Mouse (Mus musculus) lung, postnatal 25 days (tissue): ENCODE data around the gene Wdr25.
A peak's percentile ranks its signal among the peaks of the same experiment; 100 is the strongest.

Experiments used
- DNase-seq: peaks from one replicate; pipeline ENCODE4 v3.0.0; 2022; ENCODE audit warnings: low spot score

Wdr25 gene

DNA sequence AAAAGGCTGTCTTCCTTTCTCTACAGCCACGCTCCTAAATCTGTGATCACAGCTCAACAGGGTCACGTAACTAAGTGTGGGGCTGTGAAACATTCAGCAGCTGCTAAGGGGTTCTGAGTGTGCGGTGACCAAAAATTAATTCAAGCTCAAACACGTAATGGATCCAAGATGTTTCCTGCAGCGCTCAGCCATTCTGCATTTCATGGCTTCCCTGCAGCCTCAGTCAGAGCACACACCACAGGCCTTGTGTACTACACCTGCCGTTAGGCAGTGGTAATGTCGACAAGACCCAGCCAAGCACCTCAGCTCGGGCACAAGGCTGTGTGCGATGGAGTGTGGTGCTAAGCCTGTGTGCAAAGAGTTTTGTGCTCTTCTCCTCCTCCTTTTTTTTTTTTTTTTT lies 94.0 kb downstream of the Wdr25 start:
- no peak for DNase-seq

DNA sequence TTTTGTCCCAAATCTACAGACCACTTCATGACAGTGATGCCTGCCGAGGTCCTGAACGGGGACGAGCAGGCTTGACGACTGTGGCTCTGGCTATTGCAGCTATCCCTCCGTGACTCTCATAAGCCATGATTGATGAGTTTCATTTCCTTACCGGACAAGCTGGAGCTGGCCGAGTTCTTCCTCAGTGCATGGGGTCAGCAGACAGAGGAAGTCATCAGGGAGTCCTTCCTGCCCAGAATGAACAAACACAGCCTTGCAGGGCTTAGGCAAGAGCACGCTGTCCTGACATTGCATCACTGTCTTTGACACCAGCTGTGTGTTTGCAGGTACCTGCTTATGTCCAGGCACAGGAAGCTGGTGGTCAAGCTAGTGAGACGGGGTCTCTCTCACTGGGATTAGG lies 97.0 kb downstream of the Wdr25 start:
- DNase-seq: peak; percentile 9

- DNase-seq: no peak
Measured at GRCm38 (mm10) chr12:108993046-108993445, 99.6 kb downstream of the Wdr25 start.

DNA sequence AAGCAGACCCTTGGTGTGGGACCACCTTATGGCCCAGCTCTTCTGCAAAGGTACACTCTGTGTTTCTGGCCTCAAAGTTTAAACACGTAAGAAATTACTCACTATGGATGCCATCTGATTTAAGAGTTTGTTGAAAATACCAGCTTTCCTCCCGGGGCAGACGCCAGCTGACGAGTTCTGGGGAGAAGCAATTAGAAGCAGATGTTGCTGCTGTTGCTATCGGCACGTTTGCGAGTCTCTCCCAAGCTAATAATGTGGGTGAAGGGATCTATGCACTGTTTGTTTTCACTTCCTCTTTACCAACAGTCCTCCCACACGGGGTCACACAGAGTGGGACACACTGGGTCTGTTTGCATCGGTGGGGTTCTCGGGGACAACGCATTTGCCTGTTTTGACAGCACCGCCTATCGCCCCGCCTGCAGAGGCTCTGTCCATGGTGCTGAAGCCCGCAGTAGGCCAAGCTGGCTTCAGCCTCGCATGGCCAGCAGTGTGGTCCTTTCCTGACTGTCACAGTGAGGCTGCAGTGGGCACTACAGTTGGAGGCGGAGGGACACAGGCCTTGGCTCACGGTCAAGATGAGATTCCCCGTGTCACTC lies 101.1 kb downstream of the Wdr25 start:
- peak; percentile 60 for DNase-seq

DNA sequence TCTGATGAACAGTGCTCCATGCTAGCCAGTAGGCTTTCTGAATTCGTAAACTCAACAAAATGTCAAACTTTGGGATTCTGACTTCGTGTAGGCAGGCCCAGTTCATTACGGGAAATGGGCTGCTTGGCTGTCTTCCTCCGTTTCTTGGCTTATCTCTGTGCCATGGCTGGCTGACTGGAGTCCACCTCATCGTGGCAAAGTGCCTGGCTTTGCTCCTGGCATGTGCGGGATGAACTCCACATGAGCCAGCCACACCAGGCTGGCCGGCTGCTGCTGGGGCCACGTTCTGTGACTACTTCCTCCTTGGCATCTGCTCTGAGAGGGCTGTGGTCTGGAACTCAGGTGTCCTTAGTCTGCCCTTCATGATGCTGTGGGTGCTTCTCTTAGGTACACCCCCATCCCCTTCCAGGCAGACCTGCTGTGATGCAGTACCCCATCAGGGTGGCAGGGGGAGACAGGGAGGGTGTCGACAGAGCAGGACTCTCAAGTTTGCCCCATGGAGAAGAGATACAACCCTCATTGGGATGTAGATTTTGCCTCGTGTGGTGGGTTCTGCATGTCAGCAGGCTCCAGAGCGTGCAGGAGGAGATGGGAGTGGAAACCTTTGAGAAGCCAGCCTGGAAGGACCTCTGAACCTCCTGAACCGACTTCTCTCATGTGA lies 102.7 kb downstream of the Wdr25 start:
- no peak for DNase-seq

DNA sequence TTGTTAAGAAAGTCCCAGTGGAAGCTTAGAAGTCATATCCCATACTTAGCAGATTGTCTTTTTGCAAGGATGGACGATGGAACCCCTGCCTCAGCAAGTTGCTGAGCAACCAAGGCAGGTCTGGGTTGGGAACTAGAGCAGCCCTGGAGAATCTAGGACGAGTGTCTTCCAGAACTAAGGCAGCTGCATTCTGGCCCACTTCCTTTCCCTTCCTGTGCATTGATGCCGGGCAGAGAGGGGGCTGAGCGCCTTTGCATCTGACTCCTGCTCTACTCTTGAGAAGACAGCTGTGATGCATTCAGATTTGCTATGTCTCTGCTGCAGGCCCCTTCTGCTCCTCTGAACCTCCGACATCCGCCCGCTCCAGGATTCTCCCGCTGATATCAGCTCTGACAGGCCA lies 103.8 kb downstream of the Wdr25 start:
- DNase-seq: no peak

DNA sequence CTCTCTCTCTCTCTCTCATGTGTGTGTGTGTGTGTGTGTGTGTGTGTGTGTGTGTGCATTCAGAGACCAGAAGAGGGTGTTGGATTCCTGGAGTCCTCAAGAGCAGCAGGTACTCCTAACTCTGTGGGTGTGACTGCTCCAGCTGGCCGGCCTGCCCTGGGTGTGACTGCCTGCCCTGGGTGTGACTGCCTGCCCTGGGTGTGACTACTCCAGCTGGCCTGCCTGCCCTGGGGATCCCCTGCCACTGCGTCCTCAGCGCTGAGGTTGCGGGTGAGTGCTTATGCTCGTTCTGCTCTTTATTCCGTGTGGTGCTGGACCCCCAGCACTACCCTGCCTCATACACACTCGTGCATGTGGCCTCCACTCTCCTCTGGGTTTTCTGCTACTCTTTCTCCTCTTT lies 109.5 kb downstream of the Wdr25 start:
- DNase-seq: no peak

DNA sequence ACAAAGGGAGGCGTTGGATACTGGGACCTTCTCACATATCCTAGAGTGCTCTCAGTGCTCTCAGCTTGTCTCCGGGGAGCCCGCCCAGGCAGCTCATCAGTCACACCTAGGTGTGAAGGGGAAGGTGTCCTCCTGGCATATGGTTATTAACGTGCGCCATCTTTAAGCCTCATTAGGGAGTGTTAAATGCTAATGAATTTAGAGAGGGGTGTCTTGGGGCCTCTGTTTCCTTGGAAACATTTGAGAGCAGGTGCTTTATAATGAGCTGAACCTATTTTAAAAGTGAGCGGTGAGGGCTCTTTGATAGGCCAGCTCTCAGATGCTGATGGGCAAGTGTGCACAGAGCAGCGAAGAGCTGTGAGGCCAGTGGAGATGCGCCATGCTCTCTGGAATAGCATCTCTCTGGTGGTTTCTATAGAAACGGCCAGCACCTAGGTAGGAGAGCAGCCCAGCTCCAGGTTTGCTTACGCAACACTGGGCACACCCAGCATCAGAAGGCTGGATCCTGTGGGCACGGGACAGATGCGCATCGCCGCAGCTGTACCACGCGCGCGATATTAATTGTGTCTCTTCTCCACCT lies 116.7 kb downstream of the Wdr25 start:
- DNase-seq: no peak

DNA sequence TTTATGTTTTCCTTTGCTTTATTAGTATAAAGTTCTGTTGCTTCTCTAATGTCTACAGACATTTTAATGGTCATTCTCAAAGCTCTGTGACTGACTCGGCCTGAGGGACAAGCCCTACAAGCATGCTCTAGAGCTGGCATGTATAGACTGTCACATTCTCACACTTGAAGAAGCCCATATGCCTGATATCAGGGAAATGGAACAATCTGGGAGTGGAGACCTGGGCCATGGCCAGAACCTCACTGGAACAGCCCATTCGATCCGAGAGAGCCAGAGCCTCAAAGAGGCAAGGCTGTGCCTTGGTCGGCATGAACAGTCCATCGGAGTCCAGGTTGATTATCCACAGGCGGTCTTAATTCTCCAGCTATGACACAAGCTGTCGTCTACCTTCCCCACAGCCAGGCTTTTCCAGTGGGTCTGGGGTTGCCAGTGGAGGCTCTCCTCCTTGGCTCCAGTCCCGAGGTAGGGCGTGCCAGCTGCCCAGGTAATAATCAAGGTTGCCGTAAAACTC lies 128.8 kb downstream of the Wdr25 start:
- no peak for DNase-seq

GRCm38 (mm10) chr12:109022966-109023365 lies 129.5 kb downstream of the Wdr25 start:
- no peak for DNase-seq

GRCm38 (mm10) chr12:109023780-109024179 lies 130.3 kb downstream of the Wdr25 start:
- no peak for DNase-seq

DNA sequence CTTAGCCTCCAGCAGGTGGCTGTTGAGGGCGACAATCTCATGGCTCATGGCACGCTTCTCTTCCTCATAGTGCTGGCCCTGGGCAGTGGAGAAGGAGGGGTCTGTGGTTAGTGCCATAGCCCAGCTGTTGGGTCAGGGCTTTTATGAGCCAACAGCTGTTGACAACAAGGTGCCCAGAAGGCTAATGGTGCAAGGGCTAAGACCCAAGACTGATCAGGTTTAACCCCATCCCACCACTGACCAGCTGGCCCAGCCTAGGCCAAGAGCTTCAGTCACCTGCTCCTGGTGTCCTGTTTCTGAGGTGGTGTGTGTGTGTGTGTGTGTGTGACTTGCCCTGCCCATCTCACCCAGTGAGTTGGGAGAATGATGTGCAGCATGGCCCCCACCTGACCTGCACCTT lies 143.6 kb downstream of the Wdr25 start:
- no peak for DNase-seq

DNA sequence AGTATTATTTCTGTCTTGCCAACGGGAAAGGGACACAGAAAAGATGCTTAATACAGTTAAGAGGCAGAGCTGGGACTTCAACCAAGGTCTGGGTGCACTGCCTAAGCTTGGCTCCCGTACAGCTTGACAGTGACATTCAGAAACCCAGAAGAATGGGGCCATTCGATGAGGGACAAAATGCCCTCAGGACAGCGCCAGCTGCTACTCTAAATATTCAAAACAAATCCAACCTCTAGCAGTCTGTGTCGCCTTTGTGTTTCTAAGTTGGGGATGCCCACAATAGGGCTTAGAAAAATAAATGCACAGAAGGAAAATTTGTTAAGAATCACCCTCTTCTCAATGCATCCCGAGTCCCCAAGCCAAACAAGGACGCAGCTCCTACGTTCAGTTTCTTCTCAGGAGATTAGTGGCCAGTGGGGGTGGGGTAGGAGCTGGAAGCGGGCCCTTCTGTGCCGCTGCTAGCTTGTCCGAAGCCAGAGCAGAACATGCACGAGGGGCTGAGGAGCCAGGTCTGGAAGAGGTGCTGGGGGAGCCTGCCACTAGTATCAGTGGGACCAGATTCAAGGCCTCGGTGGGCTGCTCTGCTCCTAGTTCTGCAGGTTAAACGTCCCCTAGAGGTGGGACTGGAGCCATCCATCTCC lies 144.9 kb downstream of the Wdr25 start:
- DNase-seq: no peak

GRCm38 (mm10) chr12:109039311-109039710 lies 145.9 kb downstream of the Wdr25 start:
- no peak for DNase-seq

- no peak for DNase-seq
Measured at GRCm38 (mm10) chr12:109044497-109044896, 151.1 kb downstream of the Wdr25 start.

GRCm38 (mm10) chr12:109045581-109045980 lies 152.2 kb downstream of the Wdr25 start:
- DNase-seq: no peak

DNA sequence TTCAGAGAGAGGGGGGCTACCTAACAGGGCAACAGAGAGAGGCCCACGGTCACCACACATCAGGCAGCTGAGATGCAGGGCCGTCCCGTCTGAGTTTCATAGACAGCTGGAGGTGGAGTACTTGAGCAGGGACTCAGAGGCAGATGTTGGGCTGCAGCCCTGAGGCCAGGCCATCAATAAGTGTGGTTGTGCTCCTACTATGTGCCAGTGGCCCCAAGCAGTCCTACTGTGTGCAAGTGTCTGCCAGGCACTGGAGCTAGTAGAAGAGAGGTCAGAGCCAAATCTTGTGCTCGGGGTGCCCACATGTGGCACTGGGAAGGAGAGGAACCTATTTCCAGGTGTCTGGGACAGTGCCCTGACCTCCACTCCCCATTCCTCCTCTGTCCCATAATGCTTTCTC lies 156.5 kb downstream of the Wdr25 start:
- no peak for DNase-seq

DNA sequence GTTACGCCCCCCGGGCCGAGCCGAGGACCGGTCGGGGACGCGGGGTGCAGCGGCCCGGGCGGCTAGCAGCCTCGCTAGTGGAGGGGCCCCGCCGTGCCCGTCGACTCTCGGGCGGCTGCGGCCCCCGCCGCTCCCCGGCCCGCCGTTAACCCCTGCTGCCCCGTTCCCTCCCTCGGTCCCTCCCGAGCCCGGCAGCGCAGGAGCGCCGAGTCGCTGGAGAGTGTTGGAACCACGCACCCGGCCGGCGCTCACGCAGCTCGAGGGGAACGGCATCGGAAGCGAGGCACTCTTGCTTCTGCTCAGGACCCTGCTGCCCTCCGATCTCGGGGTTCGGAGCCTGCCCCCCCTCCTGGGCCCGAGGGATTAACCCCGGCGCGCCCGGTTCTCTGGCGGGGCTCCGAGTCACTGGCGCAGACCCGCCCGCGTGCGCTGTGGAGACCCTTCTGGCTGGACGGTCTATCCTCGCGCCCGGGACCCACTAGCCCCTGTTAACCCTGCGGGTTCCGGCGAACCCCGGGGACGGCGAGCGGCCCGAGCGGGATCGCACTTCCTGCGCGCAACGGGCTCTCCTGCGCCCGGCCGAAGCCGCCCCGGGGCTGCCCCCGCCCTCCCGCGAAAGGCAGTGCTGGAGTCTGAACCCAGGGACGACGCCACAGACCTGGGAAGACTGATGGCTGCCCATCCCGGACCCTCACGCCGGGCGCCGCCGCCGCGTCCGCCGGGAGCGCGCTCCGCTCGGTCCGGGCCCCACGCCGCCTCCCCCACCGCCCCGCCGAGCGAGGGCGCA lies 159.8 kb downstream of the Wdr25 start:
- no peak for DNase-seq

DNA sequence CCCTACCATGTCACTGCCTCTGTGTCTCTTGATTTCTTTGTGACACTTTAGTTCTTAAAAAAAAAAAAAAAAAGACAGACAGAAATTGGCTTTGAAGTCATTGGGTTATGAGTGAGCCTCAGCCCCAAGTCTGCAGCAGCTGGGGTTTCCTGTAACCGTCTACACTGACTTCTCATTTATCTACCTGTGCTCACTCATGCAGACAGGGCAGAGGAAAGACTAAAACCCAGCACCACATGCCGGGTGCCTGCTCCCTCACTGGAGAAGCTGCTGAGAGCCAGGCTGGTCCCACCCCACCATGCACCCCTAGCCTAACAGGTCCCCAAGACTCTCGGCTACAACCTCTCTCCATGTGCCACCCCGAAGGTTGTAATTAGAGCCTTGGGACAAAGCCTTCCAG lies 164.3 kb downstream of the Wdr25 start:
- DNase-seq: no peak

GRCm38 (mm10) chr12:109058660-109059059 lies 165.2 kb downstream of the Wdr25 start:
- no peak for DNase-seq

- DNase-seq: no peak
Measured at GRCm38 (mm10) chr12:109067561-109068135, 174.2 kb downstream of the Wdr25 start.

DNA sequence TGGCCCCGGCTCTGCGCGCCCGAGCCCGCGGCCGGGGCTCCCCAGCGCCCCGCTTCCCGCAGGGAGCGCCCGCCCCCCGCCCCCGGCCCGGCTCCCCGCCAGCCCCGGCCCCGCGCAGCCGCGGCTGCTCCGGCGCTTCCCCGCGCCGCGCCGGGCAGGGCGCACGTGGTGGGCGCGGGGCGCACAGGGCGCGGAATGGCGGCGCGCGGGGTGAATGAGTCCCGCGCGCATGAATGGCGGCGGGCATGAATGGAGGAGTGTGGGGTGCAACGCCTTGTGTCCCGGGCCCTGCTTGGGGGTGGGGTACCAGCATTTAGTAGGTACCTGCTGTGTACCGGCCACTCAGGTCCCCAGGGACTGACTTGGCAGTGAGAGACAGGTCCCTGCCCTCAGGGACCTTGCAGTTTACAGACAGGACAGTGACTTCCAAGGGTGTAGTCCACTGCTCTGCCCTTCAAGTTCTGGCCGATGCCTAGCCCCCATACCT lies 174.8 kb downstream of the Wdr25 start, which contains the start of gene Begain:
TSS of gene Begain (minus strand) at position 51 of the 487 bp plus-strand sequence.
- no peak for DNase-seq
